Mouse (Mus musculus) liver, embryonic 14.5 days (tissue): ENCODE measurements at regions not wholly inside any gene's neighbourhood (a gene's known extent, or its start where the extent isn't known, plus 50 kb on each side); places are given as distances from the start of the nearest gene placed in this dataset.

Experiments
- CTCF ChIP-seq: IDR thresholded peaks from 2 replicates; pipeline ENCODE4 v1.5.1; 2016; ENCODE audit warnings: antibody characterized with exemption, low read depth, control low read depth
- EP300 ChIP-seq: IDR thresholded peaks from 2 replicates; pipeline ENCODE4 v1.6.1; 2016; ENCODE audit warnings: antibody characterized with exemption, low read depth

DNA sequence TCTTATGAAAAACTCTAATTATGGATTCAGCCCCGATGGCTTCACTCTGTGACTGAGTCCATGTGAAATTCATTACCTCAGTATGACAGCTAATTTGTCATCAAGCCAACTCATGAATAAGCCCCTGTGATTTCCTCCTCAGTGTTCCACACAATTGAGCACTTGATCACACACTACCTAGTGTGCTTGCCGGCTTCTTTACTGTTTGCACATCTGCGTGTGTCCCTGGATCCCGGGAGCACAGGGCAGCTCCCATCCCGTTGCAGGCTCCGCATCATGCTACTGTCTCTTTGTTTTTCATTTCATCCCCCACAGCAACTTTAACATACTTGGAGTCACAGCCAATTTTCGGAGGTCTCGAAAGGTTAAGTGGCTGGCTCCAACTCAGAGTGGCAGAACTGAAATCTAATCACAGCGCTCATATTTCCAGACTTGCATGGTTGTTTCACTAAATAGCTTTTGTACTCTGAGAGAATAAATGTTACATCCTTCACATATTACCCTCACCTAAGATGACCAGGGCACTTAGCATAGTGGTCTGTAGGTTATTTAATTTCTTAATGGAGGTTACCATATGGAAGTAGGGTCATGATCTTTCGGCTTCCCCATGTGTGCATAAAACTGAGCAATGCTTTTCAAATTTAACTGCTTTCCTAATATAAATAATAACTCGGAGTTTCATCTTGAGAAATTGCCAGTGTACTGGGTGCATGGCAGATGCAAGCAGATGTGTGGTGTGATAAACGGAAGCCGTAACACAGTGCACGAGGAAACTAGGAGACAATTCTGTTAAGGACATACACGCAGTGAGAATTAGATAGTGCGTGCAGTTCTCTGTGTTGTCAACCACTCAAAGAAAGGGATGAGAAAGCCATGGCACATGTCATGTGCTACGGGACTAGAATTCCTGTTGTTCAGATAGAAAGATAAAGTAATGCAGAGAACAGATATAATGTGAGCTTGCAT is 313.0 kb upstream of the 5930422O12Rik start:
- TF ChIP-seq CTCF (no peak), EP300 (no peak)
